Comparison of ENCODE assay signal across 8 mouse cellular contexts in the genomic region with DNA sequence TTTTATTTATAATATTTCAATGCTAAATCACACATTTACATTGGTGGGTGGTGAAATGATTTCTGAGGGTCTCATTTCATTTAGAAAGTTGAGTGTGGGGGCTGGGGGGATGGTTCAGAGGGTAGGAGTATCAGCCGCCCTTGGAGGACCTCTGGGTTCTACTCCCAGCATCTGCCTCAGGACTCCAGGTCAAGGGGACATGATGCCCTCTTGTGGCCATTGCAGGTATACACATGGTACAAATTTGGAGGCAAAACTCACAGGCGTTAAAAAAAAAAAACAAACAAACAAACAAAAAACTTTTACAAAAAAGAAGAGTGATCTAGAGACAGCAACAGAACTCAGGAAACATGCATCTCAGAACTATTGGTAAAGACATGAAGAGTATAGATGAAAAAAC.
DNase-seq lines count a peak whose midpoint lies in the region; TF ChIP-seq lines count a peak whose summit lies in the region.

No protein-coding gene starts in this region.

- intact Hi-C loops in gastrocnemius, adult 2 months (cut with DNase I) = loop anchor here (5.0 kb wide), 1 partner anchor 253 kb away; no protein-coding TSS in a partner anchor

- no peak overlapping the region for H3K27ac ChIP-seq in gastrocnemius, adult 2 months

- no peak overlapping the region for H3K4me3 ChIP-seq in gastrocnemius, adult 2 months

- TF ChIP-seq CTCF in gastrocnemius, adult 2 months (IDR thresholded peaks at IDR 0.05) = peak; percentile 80

- peak; percentile 43 for DNase-seq in gastrocnemius, adult 2 months
- DNase-seq in gastrocnemius, adult 8-10 months (ENCODE audit: low spot score in 2 of 2) = no peak
- DNase-seq in urinary bladder, postnatal 14 days (ENCODE audit: low spot score) = peak; percentile 20
- no peak for DNase-seq in urinary bladder, adult 18-20 months (ENCODE audit: low spot score in 2 of 2)
- peak; percentile 43 to 58 for DNase-seq in cerebellum, postnatal 36 days
- DNase-seq in kidney, postnatal 25 days = peak; percentile 37 to 49
- peak; percentile 22 for DNase-seq in lung, postnatal 36 days
- DNase-seq in T-cell, adult 2 months (ENCODE audit: low spot score) = no peak

Comparison
In these comparisons a context has a peak if more than half of its experiments do, and no peak if none do; other contexts are left out.
1. DNase-seq: peak in gastrocnemius, adult 2 months (single experiment), urinary bladder, postnatal 14 days (single experiment), cerebellum, postnatal 36 days (2 of 2), kidney, postnatal 25 days (2 of 2) and lung, postnatal 36 days (single experiment); none in gastrocnemius, adult 8-10 months (0 of 2), urinary bladder, adult 18-20 months (0 of 2) and T-cell, adult 2 months (single experiment).